Mouse (Mus musculus): ENCODE data around the gene Ffar4.

The Ffar4 gene

DNA sequence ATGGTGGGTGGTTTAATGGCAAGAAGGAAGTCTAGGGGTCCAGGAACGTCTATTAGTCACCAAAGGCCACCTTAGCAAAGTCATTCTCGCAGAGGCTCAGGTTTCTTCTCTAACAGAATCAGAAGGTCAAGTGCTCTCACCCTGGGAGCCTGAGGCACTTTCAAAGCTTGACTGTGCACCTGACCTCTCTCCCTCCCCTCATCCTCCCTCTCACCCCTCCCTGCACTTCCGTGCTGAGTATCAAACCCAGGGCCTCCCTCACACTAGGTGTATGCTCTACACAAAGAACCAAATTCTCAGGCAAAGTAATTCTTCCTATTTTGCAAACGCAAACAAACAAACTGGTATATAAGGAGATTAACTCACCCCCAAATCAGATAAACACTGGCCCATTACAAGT, 640 bp upstream of the Ffar4 start:
- CTCF ChIA-PET, result no interaction called here

DNA sequence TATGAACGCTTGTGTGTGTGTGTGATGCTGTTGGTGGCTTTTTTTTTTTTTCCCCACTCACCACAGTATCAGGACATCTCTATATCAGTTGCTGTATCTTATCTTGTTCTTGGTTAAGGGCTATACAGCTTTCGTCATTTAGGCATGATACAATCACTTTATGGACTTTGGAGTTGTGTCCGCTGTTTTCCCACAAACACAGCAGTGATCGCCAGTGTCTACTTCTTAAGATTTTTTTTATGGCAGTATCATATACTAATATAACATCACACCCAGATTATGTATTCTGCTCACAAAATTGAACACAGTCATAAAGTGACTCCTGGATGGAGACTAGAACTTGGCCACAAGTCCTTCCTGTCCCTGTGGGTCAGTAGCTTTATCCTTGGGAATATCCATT, 11.0 kb downstream of the Ffar4 start:
- CTCF ChIA-PET, result no interaction called here

- CTCF ChIA-PET, result no interaction called here
Measured at GRCm38 (mm10) chr19:38109506-38110242, 12.8 kb downstream of the Ffar4 start.

- CTCF ChIA-PET, result no interaction called here
Measured at GRCm38 (mm10) chr19:38111056-38111455, 14.2 kb downstream of the Ffar4 start.

GRCm38 (mm10) chr19:38112575-38112974, 15.7 kb downstream of the Ffar4 start:
- CTCF ChIA-PET, result interaction anchor here (0.6 kb wide), 1 partner anchor 111 kb away, joined by 3 read pairs; no protein-coding TSS in a partner anchor

- CTCF ChIA-PET, result no interaction called here
Measured at GRCm38 (mm10) chr19:38114834-38115491, 18.1 kb downstream of the Ffar4 start.

GRCm38 (mm10) chr19:38120123-38120760, 23.4 kb downstream of the Ffar4 start:
- CTCF ChIA-PET, result no interaction called here

- CTCF ChIA-PET, result no interaction called here
Measured at GRCm38 (mm10) chr19:38123921-38124320, 27.1 kb downstream of the Ffar4 start.

DNA sequence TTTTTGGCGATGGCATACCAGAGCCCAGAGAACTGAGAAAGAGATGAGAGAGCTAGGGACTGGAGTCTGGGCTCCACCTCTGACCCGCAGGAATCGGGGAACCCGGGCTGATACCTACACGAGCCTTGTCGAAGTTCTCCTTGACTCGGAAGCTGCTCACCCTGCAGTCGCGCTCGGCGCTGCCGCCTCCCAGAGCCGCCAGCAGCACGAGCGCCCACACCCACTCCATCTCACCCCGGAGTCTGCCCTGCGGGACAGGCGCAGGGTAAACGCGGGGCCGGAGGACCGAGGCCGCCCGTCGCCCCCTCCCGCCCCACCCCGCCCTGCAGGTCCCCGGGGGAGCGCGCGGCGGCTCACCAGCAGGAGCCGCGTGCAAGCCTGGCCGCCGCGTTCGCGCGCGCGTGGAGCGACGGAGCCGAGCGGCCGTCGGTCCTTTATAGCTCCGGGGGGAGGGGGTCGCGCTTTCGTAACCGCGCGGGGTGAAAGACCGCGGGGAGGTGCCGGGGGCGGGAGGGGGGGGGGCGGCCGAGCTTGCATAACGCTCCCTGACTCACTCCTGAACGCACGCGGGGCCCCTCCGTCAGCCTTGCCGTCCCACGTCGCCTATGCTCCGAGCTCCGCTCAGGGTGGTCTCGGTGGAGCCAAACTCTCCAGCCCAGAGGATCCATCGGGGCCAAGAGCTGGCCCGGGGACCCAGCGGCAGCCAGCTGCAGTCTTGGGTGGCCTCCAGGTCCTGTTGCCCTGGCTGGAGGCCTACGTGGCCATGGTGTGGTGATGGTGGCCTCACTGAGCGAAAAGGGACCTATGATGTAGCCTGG, 27.7 kb downstream of the Ffar4 start:
- CTCF ChIA-PET, result no interaction called here

GRCm38 (mm10) chr19:38125219-38125610, 28.3 kb downstream of the Ffar4 start, which contains the start of gene Rbp4:
Rbp4 (minus strand) TSS chr19:38125281.
- CTCF ChIA-PET, result no interaction called here

- CTCF ChIA-PET, result no interaction called here
Measured at GRCm38 (mm10) chr19:38126656-38127055, 29.8 kb downstream of the Ffar4 start.

- CTCF ChIA-PET, result no interaction called here
Measured at GRCm38 (mm10) chr19:38132481-38132880, 35.6 kb downstream of the Ffar4 start, which contains the start of gene Pde6c. Pde6c (plus strand) TSS chr19:38132781.

GRCm38 (mm10) chr19:38133986-38134385, 37.1 kb downstream of the Ffar4 start:
- CTCF ChIA-PET, result no interaction called here

GRCm38 (mm10) chr19:38134806-38135205, 37.9 kb downstream of the Ffar4 start:
- CTCF ChIA-PET, result no interaction called here

GRCm38 (mm10) chr19:38143540-38144271, 46.8 kb downstream of the Ffar4 start:
- CTCF ChIA-PET, result no interaction called here

DNA sequence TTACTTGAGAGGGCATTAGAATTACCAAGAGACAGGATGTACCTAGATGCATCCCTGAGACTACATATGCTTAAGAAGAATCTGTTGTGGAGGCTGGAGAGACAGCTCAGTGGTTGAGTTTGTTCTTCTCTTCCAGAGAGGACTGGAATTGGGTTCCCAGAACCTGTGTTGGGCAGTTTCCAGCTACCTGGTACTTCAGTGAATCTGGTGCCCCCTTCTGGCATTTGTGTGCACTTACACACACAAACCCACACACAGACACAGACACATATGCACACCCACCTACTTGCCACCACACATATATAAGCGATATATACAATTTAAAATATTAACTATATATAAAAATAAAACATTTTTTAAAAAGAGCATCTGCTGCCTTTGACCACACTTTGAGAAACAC, 59.4 kb downstream of the Ffar4 start:
- CTCF ChIA-PET, result no interaction called here

DNA sequence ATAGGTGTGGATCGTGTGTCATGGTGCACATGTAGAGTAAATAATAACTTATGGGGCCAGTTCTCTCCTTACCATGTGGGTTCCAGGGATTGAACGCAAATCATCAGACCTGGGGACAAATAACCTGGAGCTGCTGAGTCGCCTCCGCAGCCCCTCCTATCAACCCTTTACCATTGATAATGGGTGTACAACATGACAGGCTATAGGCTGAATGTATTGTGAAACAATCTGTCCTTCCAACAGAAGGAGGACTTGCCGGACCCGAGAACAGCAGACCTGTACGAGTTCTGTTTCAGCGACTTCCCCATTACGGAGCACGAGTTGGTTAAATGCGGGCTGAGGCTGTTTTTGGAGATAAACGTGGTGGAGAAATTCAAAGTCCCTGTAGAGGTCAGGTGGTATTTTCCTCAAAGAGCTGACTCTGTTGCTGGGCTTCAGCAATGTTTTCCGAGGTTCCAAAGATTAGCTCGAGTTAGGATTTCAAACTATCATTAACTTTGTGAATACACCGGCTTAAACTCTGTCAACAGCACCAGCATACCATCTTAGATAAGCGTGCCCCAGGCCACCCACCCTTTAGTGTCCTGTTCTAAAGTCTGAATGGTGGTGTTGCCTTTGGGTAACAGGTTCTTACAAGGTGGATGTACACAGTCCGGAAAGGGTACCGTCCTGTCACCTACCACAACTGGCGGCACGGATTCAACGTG, 64.9 kb downstream of the Ffar4 start:
- CTCF ChIA-PET, result no interaction called here
